Mouse (Mus musculus) MEL (cell line): ENCODE results near the gene Sec1.

Source experiments
- BHLHE40 ChIP-seq: IDR thresholded peaks from 2 replicates; pipeline ENCODE4 v1.6.1; 2012; ENCODE audit warnings: low read depth, mild to moderate bottlenecking, inconsistent platforms, low read length, improper control_type of control experiment, borderline replicate concordance
- CTCF ChIP-seq, 3 experiments: IDR thresholded peaks in 2 of 3; conservative IDR thresholded peaks in 1 of 3; 2 replicates each; pipeline ENCODE4 v1.5.1; 2011 to 2012; ENCODE audit warnings: low read length in 3 of 3, low read depth in 2 of 3, mild to moderate bottlenecking in 2 of 3, improper control_type of control experiment in 1 of 3, inconsistent platforms in 1 of 3, mixed read lengths in 1 of 3, moderate library complexity in 1 of 3; ENCODE audit not compliant: control insufficient read depth in 1 of 3, insufficient read depth in 1 of 3, poor library complexity in 1 of 3, severe bottlenecking in 1 of 3
- GABPA ChIP-seq: IDR thresholded peaks from 2 replicates; pipeline ENCODE4 v1.6.1; 2012; ENCODE audit warnings: low read depth, mild to moderate bottlenecking, inconsistent platforms, low read length, improper control_type of control experiment, moderate library complexity
- HCFC1 ChIP-seq: IDR thresholded peaks from 2 replicates; pipeline ENCODE4 v1.6.1; 2012; ENCODE audit warnings: low read depth, mild to moderate bottlenecking, inconsistent platforms, low read length, improper control_type of control experiment, moderate library complexity
- MEF2A ChIP-seq: IDR thresholded peaks from 2 replicates; pipeline ENCODE4 v1.6.1; 2014; ENCODE audit warnings: low read depth, mild to moderate bottlenecking, inconsistent platforms, low read length, improper control_type of control experiment; ENCODE audit not compliant: poor library complexity, insufficient replicate concordance, severe bottlenecking; ENCODE audit errors: extremely low read depth
- POLR2A ChIP-seq, 2 experiments: IDR thresholded peaks; 2 replicates each; pipeline ENCODE4 v1.6.1; 2011 to 2012; ENCODE audit warnings: low read length in 2 of 2, mild to moderate bottlenecking in 2 of 2, control low read depth in 1 of 2, improper control_type of control experiment in 1 of 2, low read depth in 1 of 2, moderate library complexity in 1 of 2; ENCODE audit not compliant: control insufficient read depth in 1 of 2, insufficient read depth in 1 of 2, poor library complexity in 1 of 2
- TAL1 ChIP-seq: IDR thresholded peaks from 2 replicates; pipeline ENCODE4 v1.6.1; 2012; ENCODE audit warnings: mild to moderate bottlenecking, inconsistent platforms, low read length, moderate library complexity, mixed read lengths
- ZKSCAN1 ChIP-seq: IDR thresholded peaks from 2 replicates; pipeline ENCODE4 v1.6.1; 2012; ENCODE audit warnings: low read depth, mild to moderate bottlenecking, inconsistent platforms, low read length, improper control_type of control experiment, moderate library complexity

- TF ChIP-seq CTCF (IDR thresholded peaks at IDR 0.05 in 2 of 3, conservative IDR thresholded peaks at IDR 0.05 in 1 of 3; ENCODE audit: control insufficient read depth in 1 of 3, insufficient read depth in 1 of 3, low read depth in 2 of 3, low read length in 3 of 3, poor library complexity in 1 of 3, severe bottlenecking in 1 of 3) = no peak
- TF ChIP-seq POLR2A (IDR thresholded peaks at IDR 0.05; ENCODE audit: control insufficient read depth in 1 of 2, insufficient read depth in 1 of 2, low read depth in 1 of 2, low read length in 2 of 2, poor library complexity in 1 of 2) = no peak
- no peak for TF ChIP-seq HCFC1
- no peak for TF ChIP-seq MEF2A
- no peak for TF ChIP-seq ZKSCAN1
- TF ChIP-seq TAL1 = no peak
- TF ChIP-seq GABPA = no peak
- no peak for TF ChIP-seq BHLHE40
These were observed 31.5 kb upstream of the Sec1 start, which contains the start of gene Spaca4 for GRCm38 (mm10) chr7:45725713-45726112.
